Mouse (Mus musculus): ENCODE results near the gene Clpb. TPM values are rescaled to one million over a fixed set of nuclear protein-coding genes. Genes with fewer than 3 reads are reported as not detected.

The Clpb gene
- polyA plus RNA-seq, 1 experiment = 12.5 TPM

- 91% methylated on average over 5 of the region's 5 CpGs for WGBS
- TF ChIP-seq CTCF (IDR thresholded peaks at IDR 0.05; ENCODE audit: control insufficient read depth, insufficient read depth, low read length) (no peak), POLR2A (IDR thresholded peaks at IDR 0.05; ENCODE audit: borderline replicate concordance, control insufficient read depth, low read depth, low read length) (no peak)
- H3K4me1 ChIP-seq (ENCODE audit: control insufficient read depth, insufficient read depth, low read length) = no peaks in the 10 kb centered on the region; the same call in 1 of the 2 replicates
- no peak overlapping the region for H3K27ac ChIP-seq (ENCODE audit: control insufficient read depth, insufficient read depth, low read depth, low read length, poor library complexity)
- no peak overlapping the region for H3K4me3 ChIP-seq (replicated peaks; ENCODE audit: control insufficient read depth, low read depth, low read length)
These were observed 32.0 kb downstream of the Clpb start for GRCm38 (mm10) chr7:101695483-101695882.

- 59% methylated on average over 10 of the region's 10 CpGs for WGBS
- Histone ChIP-seq H3K27ac (ENCODE audit: control insufficient read depth, insufficient read depth, low read depth, low read length, poor library complexity) (no peak overlapping the region), H3K4me3 (replicated peaks; ENCODE audit: control insufficient read depth, low read depth, low read length) (no peak overlapping the region), H3K4me1 (ENCODE audit: control insufficient read depth, insufficient read depth, low read length) (no peaks in the 10 kb centered on the region; the same call in 1 of the 2 replicates)
- no peak for TF ChIP-seq POLR2A (IDR thresholded peaks at IDR 0.05; ENCODE audit: borderline replicate concordance, control insufficient read depth, low read depth, low read length)
- no peak for TF ChIP-seq CTCF (IDR thresholded peaks at IDR 0.05; ENCODE audit: control insufficient read depth, insufficient read depth, low read length)
These were observed 33.7 kb downstream of the Clpb start for GRCm38 (mm10) chr7:101696931-101697723.

DNA sequence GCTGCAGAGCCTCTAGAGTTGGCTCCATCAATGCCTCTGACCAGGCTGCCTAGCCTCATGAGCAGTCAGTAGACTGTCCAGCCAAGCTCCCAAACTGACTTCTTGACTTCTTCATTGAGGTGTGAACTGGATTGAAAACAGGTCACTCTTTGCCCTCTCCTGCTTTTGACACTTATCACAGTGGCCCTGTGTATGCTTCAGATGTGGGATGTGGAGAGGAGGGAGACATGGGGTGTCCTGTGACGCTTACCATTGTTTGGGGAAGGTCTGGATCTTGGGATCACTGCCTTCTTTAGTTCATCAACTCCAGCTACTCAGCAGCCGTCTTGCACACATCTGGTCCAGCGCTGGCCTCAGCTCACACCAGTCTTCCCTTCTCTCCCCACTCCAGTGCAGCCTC is 36.9 kb downstream of the Clpb start:
- no peak overlapping the region for H3K27ac ChIP-seq (ENCODE audit: control insufficient read depth, insufficient read depth, low read depth, low read length, poor library complexity)
- WGBS = 95% methylated on average over 3 of the region's 3 CpGs
- no peak overlapping the region for H3K4me3 ChIP-seq (replicated peaks; ENCODE audit: control insufficient read depth, low read depth, low read length)
- no peaks in the 10 kb centered on the region; the same call in 1 of the 2 replicates for H3K4me1 ChIP-seq (ENCODE audit: control insufficient read depth, insufficient read depth, low read length)
- TF ChIP-seq CTCF (IDR thresholded peaks at IDR 0.05; ENCODE audit: control insufficient read depth, insufficient read depth, low read length) = no peak
- TF ChIP-seq POLR2A (IDR thresholded peaks at IDR 0.05; ENCODE audit: borderline replicate concordance, control insufficient read depth, low read depth, low read length) = no peak

DNA sequence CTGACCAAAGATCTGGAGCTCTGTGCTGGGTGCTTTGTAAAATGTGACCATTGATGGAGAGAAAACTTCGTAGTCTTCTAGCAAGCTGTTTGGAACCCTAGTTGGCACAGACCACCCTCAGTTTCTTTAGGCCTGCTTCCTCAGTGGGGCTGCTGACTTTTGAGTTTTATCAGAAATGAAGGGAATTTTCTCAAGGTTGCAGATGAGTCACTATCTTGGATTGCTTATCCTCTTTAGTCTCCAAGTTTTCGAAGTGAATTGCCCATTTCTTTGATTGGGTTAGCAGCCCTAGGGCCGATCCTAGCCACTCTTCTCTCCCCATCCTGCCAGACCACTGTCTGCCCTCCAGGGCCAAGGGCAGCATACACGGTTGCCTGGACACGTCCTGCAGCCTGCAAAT is 39.3 kb downstream of the Clpb start:
- 81% methylated on average over 5 of the region's 5 CpGs for WGBS
- Histone ChIP-seq H3K4me1 (ENCODE audit: control insufficient read depth, insufficient read depth, low read length) (no peaks in the 10 kb centered on the region; the same call in 1 of the 2 replicates), H3K4me3 (replicated peaks; ENCODE audit: control insufficient read depth, low read depth, low read length) (no peak overlapping the region), H3K27ac (ENCODE audit: control insufficient read depth, insufficient read depth, low read depth, low read length, poor library complexity) (no peak overlapping the region)
- no peak for TF ChIP-seq POLR2A (IDR thresholded peaks at IDR 0.05; ENCODE audit: borderline replicate concordance, control insufficient read depth, low read depth, low read length)
- no peak for TF ChIP-seq CTCF (IDR thresholded peaks at IDR 0.05; ENCODE audit: control insufficient read depth, insufficient read depth, low read length)

DNA sequence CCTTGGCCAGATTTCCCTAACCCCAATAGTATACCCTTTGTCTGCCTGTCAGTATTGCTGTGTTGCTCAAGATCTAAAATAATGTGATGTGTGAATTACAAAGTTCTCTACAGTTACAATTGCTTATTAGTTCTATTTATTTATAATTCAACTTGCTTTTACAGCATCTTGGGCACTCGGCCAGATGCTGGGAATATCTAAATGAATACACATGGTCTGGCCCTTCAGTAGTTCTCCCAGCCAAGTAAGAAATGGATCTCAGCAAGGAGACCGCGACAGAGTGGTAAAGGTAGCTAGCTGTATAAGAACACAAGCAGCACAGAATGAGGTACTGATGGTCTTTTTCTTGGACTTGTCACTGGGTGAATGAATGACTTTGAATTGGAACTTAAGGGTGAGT is 46.2 kb downstream of the Clpb start:
- 84% methylated on average over 3 of the region's 3 CpGs for WGBS
- Histone ChIP-seq H3K4me3 (replicated peaks; ENCODE audit: control insufficient read depth, low read depth, low read length) (no peak overlapping the region), H3K4me1 (ENCODE audit: control insufficient read depth, insufficient read depth, low read length) (no peaks in the 10 kb centered on the region; the same call in 1 of the 2 replicates), H3K27ac (ENCODE audit: control insufficient read depth, insufficient read depth, low read depth, low read length, poor library complexity) (no peak overlapping the region)
- TF ChIP-seq CTCF (IDR thresholded peaks at IDR 0.05; ENCODE audit: control insufficient read depth, insufficient read depth, low read length) = no peak
- TF ChIP-seq POLR2A (IDR thresholded peaks at IDR 0.05; ENCODE audit: borderline replicate concordance, control insufficient read depth, low read depth, low read length) = no peak

DNA sequence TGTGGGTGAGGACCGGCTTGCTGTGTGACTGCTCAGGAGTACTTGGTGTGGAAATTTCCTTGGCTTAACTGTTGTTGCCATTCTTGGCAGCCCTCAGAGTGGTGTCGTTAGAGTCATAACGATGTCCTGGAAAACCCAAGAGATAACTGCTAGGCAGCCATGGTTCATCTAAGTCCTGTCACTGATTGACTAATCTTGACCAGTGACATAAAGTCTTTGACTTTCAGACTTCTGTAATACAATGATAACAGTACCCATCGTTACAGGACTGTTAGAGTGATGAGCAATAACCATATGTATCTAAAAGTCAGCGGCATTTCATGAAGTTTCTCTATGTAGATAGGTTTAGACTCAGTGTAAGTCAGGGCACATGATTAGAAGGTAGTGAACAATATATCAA is 46.8 kb downstream of the Clpb start:
- TF ChIP-seq CTCF (IDR thresholded peaks at IDR 0.05; ENCODE audit: control insufficient read depth, insufficient read depth, low read length) (no peak), POLR2A (IDR thresholded peaks at IDR 0.05; ENCODE audit: borderline replicate concordance, control insufficient read depth, low read depth, low read length) (no peak)
- Histone ChIP-seq H3K27ac (ENCODE audit: control insufficient read depth, insufficient read depth, low read depth, low read length, poor library complexity) (no peak overlapping the region), H3K4me1 (ENCODE audit: control insufficient read depth, insufficient read depth, low read length) (no peaks in the 10 kb centered on the region; the same call in 1 of the 2 replicates), H3K4me3 (replicated peaks; ENCODE audit: control insufficient read depth, low read depth, low read length) (no peak overlapping the region)
- WGBS = 60% methylated on average over 5 of the region's 5 CpGs

DNA sequence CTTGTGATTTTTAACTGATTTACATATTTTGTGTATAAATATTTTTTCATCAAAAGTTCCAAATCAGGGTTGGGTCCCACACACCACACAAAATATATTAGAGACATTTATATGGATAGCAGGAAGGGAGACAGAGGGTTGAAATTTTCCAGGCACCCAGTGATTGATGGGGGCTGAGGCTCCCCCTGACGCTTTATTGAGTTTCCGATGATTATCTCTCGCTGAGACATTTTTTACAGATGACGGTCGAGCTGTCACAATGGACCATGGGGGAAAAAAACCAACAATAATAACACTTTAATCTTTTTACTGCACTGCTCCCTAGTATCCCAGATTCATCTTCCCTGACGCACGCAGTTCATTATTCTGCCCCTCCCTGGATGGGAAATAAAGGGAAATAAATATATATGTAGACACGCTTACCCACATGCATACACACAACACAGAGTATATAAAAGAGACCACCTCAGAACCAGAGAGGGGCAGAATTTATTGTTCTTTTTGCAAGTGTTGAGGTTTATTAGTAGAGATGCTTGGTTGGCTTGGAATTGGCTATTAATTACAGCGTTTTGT is 50.5 kb downstream of the Clpb start:
- Histone ChIP-seq H3K4me1 (ENCODE audit: control insufficient read depth, insufficient read depth, low read length) (no peaks in the 10 kb centered on the region; the same call in 1 of the 2 replicates), H3K4me3 (replicated peaks; ENCODE audit: control insufficient read depth, low read depth, low read length) (no peak overlapping the region), H3K27ac (ENCODE audit: control insufficient read depth, insufficient read depth, low read depth, low read length, poor library complexity) (no peak overlapping the region)
- WGBS = 92% methylated on average over 9 of the region's 9 CpGs
- no peak for TF ChIP-seq CTCF (IDR thresholded peaks at IDR 0.05; ENCODE audit: control insufficient read depth, insufficient read depth, low read length)
- no peak for TF ChIP-seq POLR2A (IDR thresholded peaks at IDR 0.05; ENCODE audit: borderline replicate concordance, control insufficient read depth, low read depth, low read length)

- no peak overlapping the region for H3K4me3 ChIP-seq (replicated peaks; ENCODE audit: control insufficient read depth, low read depth, low read length)
- no peak for TF ChIP-seq CTCF (IDR thresholded peaks at IDR 0.05; ENCODE audit: control insufficient read depth, insufficient read depth, low read length)
- TF ChIP-seq POLR2A (IDR thresholded peaks at IDR 0.05; ENCODE audit: borderline replicate concordance, control insufficient read depth, low read depth, low read length) = no peak
- no peak overlapping the region for H3K27ac ChIP-seq (ENCODE audit: control insufficient read depth, insufficient read depth, low read depth, low read length, poor library complexity)
- H3K4me1 ChIP-seq (ENCODE audit: control insufficient read depth, insufficient read depth, low read length) = no peaks in the 10 kb centered on the region
- 78% methylated on average over 5 of the region's 5 CpGs for WGBS
These were observed 51.7 kb downstream of the Clpb start for GRCm38 (mm10) chr7:101715041-101715551.

All from bone marrow, adult 2 months (tissue).